Mouse (Mus musculus) liver, postnatal 0 days (tissue): ENCODE results near the gene Zscan26.

Experiments used
- CTCF ChIP-seq: sonication (generic); IDR thresholded peaks from 2 replicates; pipeline ENCODE4 v1.5.1; 2016; ENCODE audit warnings: antibody characterized with exemption, low read depth
- EP300 ChIP-seq: IDR thresholded peaks from 2 replicates; pipeline ENCODE4 v1.6.1; 2016; ENCODE audit warnings: antibody characterized with exemption, low read depth, mild to moderate bottlenecking

- no peak for TF ChIP-seq CTCF
- no peak for TF ChIP-seq EP300
Observed at GRCm38 (mm10) chr13:21395211-21395610, 58.3 kb downstream of the Zscan26 start.
